Mouse (Mus musculus) embryonic facial prominence, embryonic 10.5 days (tissue): ENCODE measurements around the gene Ccdc43. TPM values are rescaled to one million over a fixed set of nuclear protein-coding genes. Genes with fewer than 3 reads are reported as not detected.
A peak's percentile ranks its signal among the peaks of the same experiment; 100 is the strongest.

Experiments
- DNase-seq: peaks from one replicate; pipeline ENCODE4 v3.0.0-alpha.2; 2017; ENCODE audit warnings: low spot score
- H3K27ac ChIP-seq: fragments of 300-500 bp; sonication (generic); replicated peaks from 2 replicates; pipeline ENCODE4 v1.5.1; 2016; ENCODE audit warnings: mild to moderate bottlenecking
- H3K27me3 ChIP-seq: fragments of 300-500 bp; sonication (generic); replicated peaks from 2 replicates; pipeline ENCODE4 v1.6.1; 2016; ENCODE audit warnings: low read depth, mild to moderate bottlenecking; ENCODE audit not compliant: poor library complexity, severe bottlenecking
- H3K36me3 ChIP-seq: fragments of 300-500 bp; sonication (generic); replicated peaks from 2 replicates; pipeline ENCODE4 v1.6.1; 2016; ENCODE audit warnings: mild to moderate bottlenecking, moderate library complexity
- H3K4me1 ChIP-seq: fragments of 300-500 bp; sonication (generic); 2 replicates; pipeline ENCODE4 v1.6.1; 2016
- H3K4me3 ChIP-seq: fragments of 300-500 bp; sonication (generic); 2 replicates; pipeline ENCODE4 v1.5.1; 2016; ENCODE audit warnings: mild to moderate bottlenecking, moderate library complexity
- H3K9me3 ChIP-seq: fragments of 300-500 bp; sonication (generic); 2 replicates; pipeline ENCODE4 v1.6.1; 2016; ENCODE audit warnings: mild to moderate bottlenecking
- WGBS: fragments of 180-500 bp; shearing (Covaris S2); methylation state at CpG from one replicate; pipeline ENCODE4 v1.1.7; 2016; 5-methylcytosine and 5-hydroxymethylcytosine counted together
- microRNA-seq: library from miRNA; unstranded; fragments of <30 nt; microRNA quantifications from one replicate; pipeline ENCODE4, GENCODE M21; 2017
- polyA plus RNA-seq: library from polyadenylated mRNA; unstranded; fragments of >200 nt; fragmentation: Nextera tagmentation; extraction: Ambion mirVana; gene quantifications from 2 replicates; pipeline ENCODE4 v1.2.1, GENCODE M21; 2016

The Ccdc43 gene
- polyA plus RNA-seq, 1 experiment from 2014 or later = 59.8 TPM

DNA sequence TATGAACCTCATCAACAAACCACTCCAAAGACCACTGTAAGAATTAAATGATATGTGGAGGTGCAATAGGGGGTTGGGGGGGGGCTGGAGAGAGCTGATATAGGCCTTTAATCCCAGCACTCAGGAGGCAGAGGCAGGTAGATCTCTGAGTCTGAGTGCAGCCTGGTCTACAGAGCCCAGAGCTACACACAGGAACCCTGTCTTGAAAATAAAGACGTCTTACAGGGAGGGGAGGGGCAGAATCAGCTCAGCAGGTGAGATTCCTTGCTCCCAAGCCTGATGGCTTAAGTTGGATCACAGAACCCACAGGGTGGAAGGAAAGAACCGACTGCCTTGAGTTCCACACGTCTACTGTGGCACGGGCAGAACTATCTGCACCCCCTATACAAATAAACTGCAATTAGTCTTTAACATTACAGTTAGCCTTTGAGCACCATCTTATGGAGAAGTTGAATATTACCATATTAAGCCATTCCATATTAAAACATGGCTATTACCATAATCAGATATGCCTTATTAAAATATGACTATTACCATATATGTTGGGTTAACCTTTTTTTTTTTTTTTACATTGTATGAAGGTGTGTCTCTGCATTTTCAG, 41.2 kb downstream of the Ccdc43 start:
- 27% methylated on average over 4 of the region's 4 CpGs for WGBS
- no peaks in the 10 kb centered on the region for H3K36me3 ChIP-seq
- H3K9me3 ChIP-seq = no peaks in the 10 kb centered on the region
- H3K27me3 ChIP-seq = no peaks in the 10 kb centered on the region
- no peak overlapping the region for H3K4me3 ChIP-seq
- no peak for DNase-seq
- no peak overlapping the region for H3K27ac ChIP-seq
- peaks cover 3% of the 10 kb centered on the region for H3K4me1 ChIP-seq

GRCm38 (mm10) chr11:102655888-102656287, 41.7 kb downstream of the Ccdc43 start:
- no peak overlapping the region for H3K4me3 ChIP-seq
- DNase-seq = no peak
- WGBS = 78% methylated on average over 8 of the region's 8 CpGs

DNA sequence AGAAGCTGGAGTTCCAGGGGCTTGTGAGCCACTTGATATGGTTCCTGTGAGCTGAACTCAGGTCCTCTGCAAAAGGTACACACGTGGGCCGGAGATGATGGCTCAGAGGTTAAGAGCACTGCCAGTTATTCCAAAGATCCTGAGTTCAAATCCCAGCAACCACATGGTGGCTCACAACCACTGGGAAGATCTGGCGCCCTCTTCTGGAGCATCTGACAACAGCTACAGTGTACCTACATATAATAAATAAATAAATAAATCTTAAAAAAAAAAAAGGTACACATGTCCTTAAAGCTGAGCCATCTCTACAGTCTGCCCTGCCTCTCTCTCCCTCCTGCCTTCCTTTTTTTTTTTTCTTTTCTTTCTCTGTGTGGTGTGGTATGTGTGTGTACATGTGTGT, 44.7 kb downstream of the Ccdc43 start:
- H3K4me3 ChIP-seq = no peak overlapping the region
- no peaks in the 10 kb centered on the region for H3K36me3 ChIP-seq
- H3K9me3 ChIP-seq = no peaks in the 10 kb centered on the region
- peaks cover 14% of the 10 kb centered on the region for H3K4me1 ChIP-seq
- DNase-seq = no peak
- no peak overlapping the region for H3K27ac ChIP-seq
- WGBS = 66% methylated on average over 3 of the region's 3 CpGs
- H3K27me3 ChIP-seq = no peaks in the 10 kb centered on the region

More at GRCm38 (mm10) chr11:102655888-102656287, 41.7 kb downstream of the Ccdc43 start:
- Histone ChIP-seq H3K27ac (no peak overlapping the region), H3K9me3 (no peaks in the 10 kb centered on the region), H3K4me1 (peaks cover 8% of the 10 kb centered on the region), H3K27me3 (no peaks in the 10 kb centered on the region), H3K36me3 (no peaks in the 10 kb centered on the region)

DNA sequence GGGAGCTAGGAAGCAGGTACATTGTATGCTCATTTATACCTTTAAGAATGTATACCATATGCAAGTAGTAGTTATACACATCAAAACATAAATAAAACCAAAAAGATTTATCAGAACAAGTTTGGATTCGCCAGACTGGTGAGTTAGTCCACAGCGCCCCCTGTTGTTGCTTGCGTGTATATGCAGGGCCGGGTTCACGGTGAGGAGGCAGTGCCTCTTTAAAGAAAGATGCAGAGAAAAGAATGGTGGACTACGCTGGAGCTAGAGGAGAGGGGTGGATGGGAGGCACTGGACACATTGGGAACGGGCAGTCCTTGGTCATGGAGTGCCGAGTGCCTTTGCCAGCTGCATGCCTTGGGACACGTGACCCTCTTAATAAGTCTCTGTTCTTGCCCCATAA, 46.2 kb downstream of the Ccdc43 start:
- Histone ChIP-seq H3K4me3 (peak overlapping the region; percentile 23; the same call in 1 of the 2 replicates), H3K36me3 (no peaks in the 10 kb centered on the region), H3K27ac (no peak overlapping the region), H3K4me1 (peaks cover 14% of the 10 kb centered on the region), H3K9me3 (no peaks in the 10 kb centered on the region), H3K27me3 (no peaks in the 10 kb centered on the region)
- 4% methylated on average over 9 of the region's 9 CpGs for WGBS
- peak; percentile 87 for DNase-seq

DNA sequence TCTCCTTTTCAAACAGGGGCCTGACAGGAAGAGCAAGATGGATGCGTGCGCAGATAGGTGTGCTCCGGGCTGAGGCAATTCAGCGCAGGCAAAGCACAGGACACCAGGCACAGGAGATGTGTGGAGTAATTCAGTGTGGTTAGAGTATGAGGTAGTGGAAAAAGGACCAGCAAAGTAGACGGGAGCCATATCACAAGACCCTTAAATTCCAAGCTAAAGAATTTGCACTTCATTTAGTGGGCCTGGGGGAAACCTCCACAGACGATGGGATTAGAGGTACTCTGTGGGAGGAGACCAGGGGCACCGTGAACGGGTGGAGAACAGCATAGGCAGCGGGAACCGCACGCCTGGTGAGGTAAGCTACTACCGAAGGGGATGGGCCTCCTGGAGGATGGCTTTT, 49.7 kb downstream of the Ccdc43 start:
- Histone ChIP-seq H3K4me3 (no peak overlapping the region), H3K36me3 (no peaks in the 10 kb centered on the region), H3K27ac (no peak overlapping the region), H3K27me3 (no peaks in the 10 kb centered on the region), H3K4me1 (peaks cover 33% of the 10 kb centered on the region), H3K9me3 (no peaks in the 10 kb centered on the region)
- no peak for DNase-seq
- 79% methylated on average over 12 of the region's 12 CpGs for WGBS

DNA sequence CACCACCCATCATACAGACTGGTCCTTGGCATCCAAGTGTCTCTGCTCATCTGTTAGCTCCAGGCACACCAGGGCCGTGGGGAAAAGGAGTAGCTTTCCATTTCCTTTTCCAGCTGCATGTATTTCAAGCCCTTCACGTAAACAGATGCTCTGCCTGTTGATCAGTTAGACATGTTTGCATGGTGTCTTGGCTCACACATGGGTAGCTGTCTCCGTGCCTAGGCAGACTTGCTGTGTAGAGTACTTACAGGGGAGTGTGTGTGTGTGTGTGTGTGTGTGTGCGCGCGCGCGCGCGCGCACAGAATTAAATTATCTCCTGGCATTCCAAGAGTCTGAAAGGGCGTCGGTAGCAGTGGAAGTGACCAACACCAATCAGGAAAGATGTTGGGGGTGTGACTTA, 51.4 kb downstream of the Ccdc43 start:
- H3K4me3 ChIP-seq = no peak overlapping the region
- no peaks in the 10 kb centered on the region for H3K27me3 ChIP-seq
- H3K27ac ChIP-seq = no peak overlapping the region
- H3K36me3 ChIP-seq = no peaks in the 10 kb centered on the region
- 81% methylated on average over 13 of the region's 13 CpGs for WGBS
- H3K4me1 ChIP-seq = peaks cover 33% of the 10 kb centered on the region
- DNase-seq = no peak
- H3K9me3 ChIP-seq = no peaks in the 10 kb centered on the region

- WGBS = 42% methylated on average over 10 of the region's 10 CpGs
- no peaks in the 10 kb centered on the region for H3K36me3 ChIP-seq
- H3K27ac ChIP-seq = peak overlapping the region; percentile 32
- no peaks in the 10 kb centered on the region for H3K27me3 ChIP-seq
- peaks cover 45% of the 10 kb centered on the region for H3K4me1 ChIP-seq
- no peaks in the 10 kb centered on the region for H3K9me3 ChIP-seq
- peak; percentile 46 for DNase-seq
- no peak overlapping the region for H3K4me3 ChIP-seq
Observed at GRCm38 (mm10) chr11:102643891-102644382, 53.6 kb downstream of the Ccdc43 start.

GRCm38 (mm10) chr11:102636887-102637286, 60.7 kb downstream of the Ccdc43 start:
- H3K4me1 ChIP-seq = peaks cover 65% of the 10 kb centered on the region
- H3K36me3 ChIP-seq = no peaks in the 10 kb centered on the region
- H3K4me3 ChIP-seq = 0 out of 2 replicates have a peak overlapping the region, but pooled peaks have one; percentile 18
- H3K27me3 ChIP-seq = peaks cover 4% of the 10 kb centered on the region; the same call in 1 of the 2 replicates
- H3K9me3 ChIP-seq = no peaks in the 10 kb centered on the region
- peak; percentile 72 for DNase-seq
- WGBS = 48% methylated on average over 12 of the region's 12 CpGs
- peak overlapping the region; percentile 55 for H3K27ac ChIP-seq

Small RNA genes within 50 kb of the gene (microRNA-seq; reads per million reads assigned to microRNA genes)
- gene Gm22920 = not detected

Other genes starting within 250 kb of the Ccdc43 start
- 3.9 and 6.5 TPM in 2 replicates for gene Itga2b, start 227.7 kb downstream of the Ccdc43 start, polyA plus RNA-seq
- gene Gpatch8, start 141.4 kb downstream of the Ccdc43 start, polyA plus RNA-seq = 74.6 and 76.7 TPM in 2 replicates
- gene Gm11627, start 118.3 kb downstream of the Ccdc43 start, polyA plus RNA-seq = 5.3 and 6.2 TPM in 2 replicates
- 45.8 and 49.0 TPM in 2 replicates for gene Fzd2, start 93.4 kb downstream of the Ccdc43 start, polyA plus RNA-seq
- gene Meioc, start 34.1 kb downstream of the Ccdc43 start, polyA plus RNA-seq = 0.39 and 0.40 TPM in 2 replicates
- 16.3 and 21.0 TPM in 2 replicates for gene Adam11, start 63.7 kb upstream of the Ccdc43 start, polyA plus RNA-seq
- gene Gjc1, start 121.9 kb upstream of the Ccdc43 start, polyA plus RNA-seq = 80.7 and 89.6 TPM in 2 replicates
- gene Higd1b, start 138.1 kb upstream of the Ccdc43 start, polyA plus RNA-seq = not detected in 2 replicates
- 347 and 348 TPM in 2 replicates for gene Eftud2, start 183.2 kb upstream of the Ccdc43 start, polyA plus RNA-seq
- gene Ccdc103, start 183.4 kb upstream of the Ccdc43 start, polyA plus RNA-seq = 1.4 and 1.8 TPM in 2 replicates
- gene Fam187a, start 187.4 kb upstream of the Ccdc43 start, polyA plus RNA-seq = not detected in 2 replicates
- gene Gfap, start 203.1 kb upstream of the Ccdc43 start, polyA plus RNA-seq = 0.14 and 0.16 TPM in 2 replicates
- 12.1 and 13.0 TPM in 2 replicates for gene Kif18b, start 227.3 kb upstream of the Ccdc43 start, polyA plus RNA-seq
- gene C1ql1, start 248.9 kb upstream of the Ccdc43 start, polyA plus RNA-seq = 1.5 and 2.7 TPM in 2 replicates